Mouse (Mus musculus) cerebellum, adult 2 months (tissue): ENCODE data around the gene Gfod2.

Source experiments
- CTCF ChIP-seq: fragments of 200-500 bp; IDR thresholded peaks from 2 replicates; pipeline ENCODE4 v1.5.1; 2011; ENCODE audit warnings: low read depth, mild to moderate bottlenecking, control low read depth, low read length, moderate library complexity, borderline replicate concordance; ENCODE audit not compliant: insufficient read depth
- POLR2A ChIP-seq: fragments of 200-500 bp; IDR thresholded peaks from 2 replicates; pipeline ENCODE4 v1.6.1; 2011; ENCODE audit warnings: low read length, control low read depth, borderline replicate concordance; ENCODE audit not compliant: insufficient read depth

GRCm38 (mm10) chr8:105805346-105805745 lies 46.9 kb upstream of the Gfod2 start:
- TF ChIP-seq CTCF (no peak), POLR2A (no peak)
